Mouse (Mus musculus) midbrain, embryonic 12.5 days (tissue): ENCODE measurements around the gene Ferd3l. TPM values are rescaled to one million over a fixed set of nuclear protein-coding genes. Genes with fewer than 3 reads are reported as not detected.

Experiments used
- ATAC-seq: fragments of 200-750 bp; cut with Nextera tagmentation; 2 replicates; pipeline ENCODE4 v1.8.0; 2017; ENCODE audit warnings: low read depth, moderate TSS enrichment, moderate library complexity; ENCODE audit not compliant: low FRiP score
- H3K27ac ChIP-seq: fragments of 300-500 bp; sonication (generic); replicated peaks from 2 replicates; pipeline ENCODE4 v1.5.1; 2016; ENCODE audit warnings: mild to moderate bottlenecking
- H3K27me3 ChIP-seq: fragments of 300-500 bp; sonication (generic); 2 replicates; pipeline ENCODE4 v1.6.1; 2016; ENCODE audit warnings: mild to moderate bottlenecking
- H3K36me3 ChIP-seq: fragments of 300-500 bp; sonication (generic); 2 replicates; pipeline ENCODE4 v1.6.1; 2016
- H3K4me1 ChIP-seq: fragments of 300-500 bp; sonication (generic); 2 replicates; pipeline ENCODE4 v1.6.1; 2016
- H3K4me2 ChIP-seq: fragments of 300-500 bp; sonication (generic); replicated peaks from 2 replicates; pipeline ENCODE4 v1.6.1; 2016; ENCODE audit warnings: mild to moderate bottlenecking, moderate library complexity
- H3K4me3 ChIP-seq: fragments of 300-500 bp; sonication (generic); 2 replicates; pipeline ENCODE4 v1.5.1; 2016; ENCODE audit warnings: mild to moderate bottlenecking
- H3K9ac ChIP-seq: fragments of 300-500 bp; sonication (generic); replicated peaks from 2 replicates; pipeline ENCODE4 v1.6.1; 2016; ENCODE audit warnings: mild to moderate bottlenecking, moderate library complexity
- H3K9me3 ChIP-seq: fragments of 300-500 bp; sonication (generic); 2 replicates; pipeline ENCODE4 v1.6.1; 2016; ENCODE audit warnings: mild to moderate bottlenecking
- WGBS: fragments of 180-500 bp; shearing (Covaris S2); methylation state at CpG from one replicate; pipeline ENCODE4 v1.1.7; 2016; 5-methylcytosine and 5-hydroxymethylcytosine counted together
- polyA plus RNA-seq: library from polyadenylated mRNA; unstranded; fragments of >200 nt; fragmentation: Nextera tagmentation; extraction: Ambion mirVana; gene quantifications from 2 replicates; pipeline ENCODE4 v1.2.1, GENCODE M21; 2016

Gene Ferd3l
- polyA plus RNA-seq, 1 experiment from 2014 or later, result 4.3 TPM

DNA sequence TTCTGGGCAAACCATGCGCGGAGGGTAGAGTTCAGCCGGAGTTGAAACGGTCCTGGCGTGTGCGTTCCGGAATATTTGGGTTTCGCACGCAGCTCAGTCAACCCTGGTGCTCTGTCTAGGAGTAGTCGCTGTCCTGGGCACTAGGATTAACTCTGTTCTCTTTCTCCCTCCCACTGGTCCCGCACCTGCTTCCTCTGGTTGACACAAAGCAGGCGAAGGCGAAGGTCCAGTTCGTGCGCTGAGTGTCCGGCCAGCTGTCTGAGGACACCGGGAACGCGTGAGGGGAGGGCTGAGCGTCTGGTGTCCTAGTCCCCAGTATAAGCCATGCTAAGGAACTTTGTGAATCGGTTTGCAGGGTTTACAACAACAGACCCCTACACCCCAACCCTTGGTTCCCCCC is 39.3 kb downstream of the Ferd3l start:
- H3K27me3 ChIP-seq, result peaks cover 80% of the 10 kb centered on the region
- no peak overlapping the region for H3K27ac ChIP-seq
- under 1% methylated on average over 21 of the region's 21 CpGs for WGBS
- H3K9me3 ChIP-seq, result no peaks in the 10 kb centered on the region
- H3K4me3 ChIP-seq, result peak overlapping the region; percentile 29
- no peak overlapping the region for H3K9ac ChIP-seq
- peaks cover 21% of the 10 kb centered on the region for H3K4me1 ChIP-seq
- ATAC-seq, result peak; percentile 64
- H3K36me3 ChIP-seq, result no peaks in the 10 kb centered on the region
- H3K4me2 ChIP-seq, result peak overlapping the region; percentile 44

GRCm38 (mm10) chr12:33968041-33968897 is 40.0 kb downstream of the Ferd3l start:
- Histone ChIP-seq H3K4me3 (peak overlapping the region; percentile 29), H3K4me1 (peaks cover 20% of the 10 kb centered on the region), H3K4me2 (peak overlapping the region; percentile 44), H3K27ac (no peak overlapping the region), H3K9ac (no peak overlapping the region), H3K9me3 (no peaks in the 10 kb centered on the region), H3K36me3 (no peaks in the 10 kb centered on the region), H3K27me3 (peaks cover 80% of the 10 kb centered on the region)
- peak; percentile 60; the same call in 1 of the 2 replicates for ATAC-seq
- under 1% methylated on average over 37 of the region's 37 CpGs for WGBS

GRCm38 (mm10) chr12:33968898-33969178 is 40.6 kb downstream of the Ferd3l start:
- 0 out of 2 replicates have a peak overlapping the region, but pooled peaks have one; percentile 29 for H3K4me3 ChIP-seq

More at GRCm38 (mm10) chr12:33968898-33969178, 40.6 kb downstream of the Ferd3l start:
- no peak overlapping the region for H3K27ac ChIP-seq
- peaks cover 20% of the 10 kb centered on the region for H3K4me1 ChIP-seq
- H3K27me3 ChIP-seq, result peaks cover 77% of the 10 kb centered on the region
- no peak overlapping the region for H3K9ac ChIP-seq
- no peaks in the 10 kb centered on the region for H3K36me3 ChIP-seq
- peak overlapping the region; percentile 44; the same call in 1 of the 2 replicates for H3K4me2 ChIP-seq
- ATAC-seq, result 0 out of 2 replicates have a peak, but pooled peaks have one; percentile 3
- no peaks in the 10 kb centered on the region for H3K9me3 ChIP-seq
- 10% methylated on average over 4 of the region's 4 CpGs for whole genome bisulfite sequencing

Other genes starting within 250 kb of the Ferd3l start
- gene Twist1, start 29.2 kb downstream of the Ferd3l start, polyA plus RNA-seq, result 11.0 and 12.3 TPM in 2 replicates